Mouse (Mus musculus) megakaryocyte-erythroid progenitor cell, adult 5 weeks (primary cell): ENCODE measurements around the gene Letmd1. TPM values are rescaled to one million over a fixed set of nuclear protein-coding genes. Genes with fewer than 3 reads are reported as not detected.

Source experiments
- polyA plus RNA-seq: library from polyadenylated mRNA; stranded (reverse); fragments of >175 nt; gene quantifications from 2 replicates; pipeline ENCODE4 v1.2.3, GENCODE M21; 2012

Gene Letmd1
- 58.4 and 60.8 TPM in 2 replicates for polyA plus RNA-seq

GRCm38 (mm10) chr15:100468295-100469188, at the start of gene Letmd1:
Gene Letmd1, plus strand, starts transcription at chr15:100469023.

GRCm38 (mm10) chr15:100421758-100422197, 47.0 kb upstream of the Letmd1 start, which contains the start of gene Gm5475:
Gene Gm5475, plus strand, starts transcription at chr15:100422147.

GRCm38 (mm10) chr15:100424396-100425122, 44.3 kb upstream of the Letmd1 start, which contains the start of gene Slc11a2:
Gene Slc11a2, minus strand, starts transcription at chr15:100425072.

GRCm38 (mm10) chr15:100495102-100495501, 26.3 kb downstream of the Letmd1 start, which contains the start of gene Csrnp2:
Gene Csrnp2, minus strand, starts transcription at chr15:100495488.

Other genes starting within 250 kb of the Letmd1 start
- gene Atf1, start 241.2 kb upstream of the Letmd1 start, polyA plus RNA-seq, result 65.3 and 69.3 TPM in 2 replicates
- not detected in 2 replicates for gene Tmprss12, start 188.2 kb upstream of the Letmd1 start, polyA plus RNA-seq
- gene Mettl7a1, start 164.9 kb upstream of the Letmd1 start, polyA plus RNA-seq, result 66.1 and 85.3 TPM in 2 replicates
- gene Mettl7a3, start 134.1 kb upstream of the Letmd1 start, polyA plus RNA-seq, result not detected in 2 replicates
- not detected in 2 replicates for gene Methig1, start 115.9 kb upstream of the Letmd1 start, polyA plus RNA-seq
- gene Mettl7a2, start 115.8 kb upstream of the Letmd1 start, polyA plus RNA-seq, result not detected in 2 replicates
- gene Higd1c, start 104.5 kb upstream of the Letmd1 start, polyA plus RNA-seq, result not detected in 2 replicates
- 0.02 TPM in 1 of 2 replicates, not detected in the other for gene Gm5475, start 46.9 kb upstream of the Letmd1 start, polyA plus RNA-seq
- 2.4 and 3.1 TPM in 2 replicates for gene Slc11a2, start 44.0 kb upstream of the Letmd1 start, polyA plus RNA-seq
- 1.3 TPM in 2 replicates for gene Csrnp2, start 26.5 kb downstream of the Letmd1 start, polyA plus RNA-seq
- gene Tfcp2, start 83.0 kb downstream of the Letmd1 start, polyA plus RNA-seq, result 2.9 and 5.3 TPM in 2 replicates
- gene Pou6f1, start 131.0 kb downstream of the Letmd1 start, polyA plus RNA-seq, result 3.2 and 5.3 TPM in 2 replicates
- 82.8 and 92.2 TPM in 2 replicates for gene Dazap2, start 146.3 kb downstream of the Letmd1 start, polyA plus RNA-seq
- 7.6 and 9.8 TPM in 2 replicates for gene Smagp, start 167.9 kb downstream of the Letmd1 start, polyA plus RNA-seq
- gene Bin2, start 200.5 kb downstream of the Letmd1 start, polyA plus RNA-seq, result 205 and 262 TPM in 2 replicates
- gene Cela1, start 218.9 kb downstream of the Letmd1 start, polyA plus RNA-seq, result 3.0 and 5.5 TPM in 2 replicates